Mouse (Mus musculus): ENCODE measurements at regions not wholly inside any gene's neighbourhood (a gene's known extent, or its start where the extent isn't known, plus 50 kb on each side); places are given as distances from the start of the nearest gene placed in this dataset.
"Not testable (repeated sequence)": the region's sequence is repeated elsewhere in the genome, so short reads cannot be mapped to it uniquely, and the experiment has no call there.

DNA sequence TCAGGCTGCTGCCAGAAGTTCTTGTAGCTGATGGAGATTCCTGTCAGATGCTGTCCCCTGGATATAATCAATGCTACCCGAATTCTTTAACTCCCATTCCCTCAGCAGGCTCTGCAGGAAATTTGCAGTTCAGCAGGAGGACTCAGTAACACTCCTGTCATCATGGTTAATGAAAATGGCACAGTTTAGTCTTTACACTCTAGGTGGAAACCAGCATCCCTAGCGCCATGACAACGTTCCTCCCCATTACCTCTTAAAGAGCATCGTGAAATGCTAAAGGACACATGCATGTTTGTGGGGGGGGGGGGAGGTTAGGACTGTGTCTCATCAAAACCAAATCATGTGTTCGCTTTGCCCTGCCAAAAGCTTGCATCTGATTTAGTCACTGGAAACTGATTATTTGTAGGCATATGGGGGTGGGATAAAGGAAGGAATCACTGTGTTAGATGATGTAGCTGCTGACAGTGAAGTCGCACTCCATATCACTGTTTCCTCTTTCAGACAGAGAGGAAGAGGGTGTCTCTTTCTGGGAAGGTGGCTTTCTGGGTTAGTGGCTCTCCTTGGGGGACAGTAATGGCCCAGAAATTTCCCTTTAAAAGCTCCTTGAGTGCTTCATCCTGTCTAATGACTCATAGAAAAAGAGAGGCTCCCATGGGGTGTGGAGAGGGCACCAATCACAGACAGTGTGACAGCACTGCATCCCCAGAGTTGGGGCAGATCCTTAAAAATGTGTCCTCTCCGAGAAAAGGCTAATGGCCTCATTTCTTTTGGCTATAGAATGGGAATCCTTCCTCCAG lies 351.5 kb downstream of the Plekhb2 start:
- Histone ChIP-seq H3K9ac (no peak overlapping the region), H3K4me1 (no peaks in the 10 kb centered on the region), H3K9me3 (no peaks in the 10 kb centered on the region), H3K4me2 (no peak overlapping the region), H3K27ac (no peak overlapping the region), H3K36me3 (no peaks in the 10 kb centered on the region), H3K4me3 (no peak overlapping the region), H3K27me3 (no peaks in the 10 kb centered on the region)
- ATAC-seq (ENCODE audit: borderline replicate concordance, extremely low read depth, low FRiP score, low TSS enrichment): no peak
- 61% methylated on average over 7 of the region's 7 CpGs for WGBS

DNA sequence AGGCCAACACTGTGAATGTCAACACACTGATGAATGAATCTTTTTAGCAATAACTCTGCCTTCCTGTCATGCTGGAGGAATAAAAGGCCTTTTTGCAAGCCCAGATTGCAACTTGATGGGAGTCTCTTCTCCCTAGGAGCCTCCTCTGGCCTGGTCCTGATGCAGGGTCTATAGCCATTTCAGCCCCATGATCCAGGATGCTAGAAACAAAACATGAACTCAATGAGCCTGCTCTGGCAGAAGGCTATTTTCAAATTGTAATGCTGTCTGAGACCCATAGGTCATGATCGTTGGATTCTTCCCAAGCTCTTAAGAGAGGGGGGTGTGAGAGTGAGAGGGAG lies 352.1 kb downstream of the Plekhb2 start:
- Histone ChIP-seq H3K27ac (no peak overlapping the region), H3K27me3 (no peaks in the 10 kb centered on the region), H3K36me3 (no peaks in the 10 kb centered on the region), H3K9ac (no peak overlapping the region), H3K9me3 (no peaks in the 10 kb centered on the region), H3K4me2 (no peak overlapping the region), H3K4me3 (no peak overlapping the region), H3K4me1 (no peaks in the 10 kb centered on the region)
- 43% methylated on average over 1 of the region's 1 CpGs for WGBS
- no peak for ATAC-seq (ENCODE audit: borderline replicate concordance, extremely low read depth, low FRiP score, low TSS enrichment)

DNA sequence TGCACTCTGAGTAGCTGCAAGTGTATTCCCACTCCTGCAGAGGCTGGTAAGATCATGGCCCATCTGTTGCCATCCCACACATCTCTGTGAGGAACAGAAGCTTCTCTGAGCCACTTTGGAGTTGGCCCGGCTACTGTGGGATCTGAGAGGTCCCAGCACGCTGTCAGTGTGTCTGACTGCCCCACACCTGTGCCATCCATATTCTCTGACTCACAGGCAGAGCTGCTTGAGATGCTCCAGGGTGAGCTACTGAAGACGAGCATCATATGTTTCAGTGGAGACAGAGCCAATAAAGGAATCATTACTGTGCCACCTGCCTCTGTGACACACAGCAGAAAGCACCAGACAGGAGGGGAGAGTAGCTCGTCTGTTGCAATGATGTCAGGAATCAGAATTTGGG lies 352.8 kb downstream of the Plekhb2 start:
- Histone ChIP-seq H3K9me3 (no peaks in the 10 kb centered on the region), H3K27ac (no peak overlapping the region), H3K4me3 (no peak overlapping the region), H3K27me3 (no peaks in the 10 kb centered on the region), H3K36me3 (no peaks in the 10 kb centered on the region), H3K4me1 (no peaks in the 10 kb centered on the region), H3K4me2 (no peak overlapping the region), H3K9ac (no peak overlapping the region)
- no peak for ATAC-seq (ENCODE audit: borderline replicate concordance, extremely low read depth, low FRiP score, low TSS enrichment)
- WGBS: 72% methylated on average over 4 of the region's 4 CpGs

DNA sequence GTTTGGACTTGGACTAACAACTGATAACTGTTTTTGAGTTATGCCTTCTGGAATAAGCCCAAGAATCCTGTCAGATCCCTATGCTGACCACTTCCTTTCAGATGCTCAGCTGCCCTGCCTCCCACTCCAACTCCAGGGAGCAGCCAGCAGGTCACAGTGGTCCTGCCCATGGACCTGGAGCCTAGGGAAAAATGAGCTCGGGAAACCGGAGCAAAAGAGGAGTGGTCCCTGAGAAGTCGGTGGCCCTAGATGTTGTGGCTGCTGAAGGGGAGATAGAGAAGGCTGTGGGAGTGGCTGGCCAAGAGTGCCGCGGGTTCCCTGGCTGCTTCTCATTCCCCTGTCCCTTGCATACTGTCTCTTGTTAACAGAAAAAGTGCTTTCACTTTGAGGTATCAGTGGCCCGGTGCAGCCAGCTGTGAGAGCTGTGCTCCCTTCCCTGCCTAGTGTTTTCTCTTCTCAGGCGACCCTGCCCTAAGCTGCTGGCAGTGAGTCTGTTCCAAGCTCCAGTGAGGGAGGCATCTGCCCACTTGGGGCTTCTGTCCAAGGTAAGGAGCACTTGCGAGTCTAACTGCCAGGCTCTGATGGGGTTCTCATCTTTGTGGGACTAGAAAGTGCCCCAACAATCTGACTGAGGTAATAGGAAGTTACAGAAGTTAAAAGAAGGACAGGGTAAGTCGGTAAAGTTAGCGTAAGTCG lies 357.2 kb downstream of the Plekhb2 start:
- no peaks in the 10 kb centered on the region for H3K9me3 ChIP-seq
- H3K36me3 ChIP-seq: no peaks in the 10 kb centered on the region
- H3K4me3 ChIP-seq: no peak overlapping the region
- 59% methylated on average over 11 of the region's 11 CpGs for WGBS
- H3K27ac ChIP-seq: no peak overlapping the region
- no peaks in the 10 kb centered on the region for H3K27me3 ChIP-seq
- H3K4me1 ChIP-seq: no peaks in the 10 kb centered on the region
- ATAC-seq (ENCODE audit: borderline replicate concordance, extremely low read depth, low FRiP score, low TSS enrichment): no peak
- no peak overlapping the region for H3K9ac ChIP-seq
- H3K4me2 ChIP-seq: no peak overlapping the region

DNA sequence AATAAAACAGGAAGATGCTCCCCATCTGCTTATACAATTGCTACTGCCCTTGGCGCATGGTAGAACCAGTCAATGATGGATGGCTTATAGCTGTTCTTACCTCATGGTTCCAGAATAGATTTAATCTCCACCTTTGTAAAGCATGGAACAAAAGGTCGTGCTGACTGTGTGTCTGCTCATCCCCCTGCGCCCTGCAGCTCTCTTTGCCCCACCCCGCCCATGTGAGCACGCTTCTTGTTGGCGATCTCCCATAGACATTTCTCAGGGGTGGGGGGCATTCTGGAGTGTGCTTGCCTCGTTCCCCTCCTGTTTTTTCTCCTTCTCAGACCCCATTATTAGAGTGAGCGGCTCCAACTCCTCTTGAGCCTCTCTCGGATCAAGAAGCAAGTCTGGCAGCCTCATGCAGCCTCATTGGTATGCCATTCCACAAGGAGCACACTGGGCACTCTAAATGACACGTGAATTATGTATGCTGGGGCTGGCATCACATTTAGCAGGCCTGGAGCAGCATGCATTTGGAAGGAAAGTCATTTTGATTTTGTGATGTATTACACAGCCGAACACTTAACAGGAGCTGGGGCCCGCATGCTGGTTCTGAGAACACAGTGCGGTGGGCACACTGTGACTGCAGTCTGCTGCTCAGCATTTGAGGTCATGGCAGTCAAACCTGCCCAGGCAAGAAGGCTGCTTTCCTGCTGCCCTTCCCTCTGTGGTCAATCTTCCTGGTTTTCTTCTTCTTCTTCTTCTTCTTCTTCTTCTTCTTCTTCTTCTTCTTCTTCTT lies 362.5 kb downstream of the Plekhb2 start:
- Histone ChIP-seq H3K27ac (no peak overlapping the region), H3K27me3 (no peaks in the 10 kb centered on the region), H3K4me2 (no peak overlapping the region), H3K36me3 (no peaks in the 10 kb centered on the region), H3K9me3 (no peaks in the 10 kb centered on the region), H3K4me1 (no peaks in the 10 kb centered on the region), H3K9ac (no peak overlapping the region), H3K4me3 (no peak overlapping the region)
- WGBS: 78% methylated on average over 13 of the region's 13 CpGs
- no peak for ATAC-seq (ENCODE audit: borderline replicate concordance, extremely low read depth, low FRiP score, low TSS enrichment)

DNA sequence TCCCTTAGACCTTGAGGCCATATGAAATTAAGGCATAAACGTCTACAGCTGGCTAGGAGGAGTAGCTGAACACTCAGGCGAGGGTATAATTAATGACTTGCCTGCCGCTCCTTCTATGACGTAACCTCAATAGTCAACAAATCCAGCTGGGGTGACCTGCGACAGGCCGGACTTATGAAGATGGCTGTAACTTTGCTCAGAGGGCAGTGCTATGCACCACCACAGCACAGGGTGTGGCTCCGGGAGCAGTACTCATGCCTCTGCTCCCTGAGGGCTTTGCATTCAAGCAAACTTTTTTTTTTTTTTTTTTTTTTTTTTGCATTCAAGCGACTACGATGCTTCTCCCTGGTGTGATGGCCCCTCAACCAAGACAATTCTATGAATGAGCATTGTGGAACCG lies 364.1 kb downstream of the Plekhb2 start:
- Histone ChIP-seq H3K4me2 (no peak overlapping the region), H3K4me1 (no peaks in the 10 kb centered on the region), H3K27me3 (no peaks in the 10 kb centered on the region), H3K9me3 (no peaks in the 10 kb centered on the region), H3K9ac (no peak overlapping the region), H3K36me3 (no peaks in the 10 kb centered on the region), H3K27ac (no peak overlapping the region), H3K4me3 (no peak overlapping the region)
- 62% methylated on average over 10 of the region's 10 CpGs for WGBS
- ATAC-seq (ENCODE audit: borderline replicate concordance, extremely low read depth, low FRiP score, low TSS enrichment): no peak

DNA sequence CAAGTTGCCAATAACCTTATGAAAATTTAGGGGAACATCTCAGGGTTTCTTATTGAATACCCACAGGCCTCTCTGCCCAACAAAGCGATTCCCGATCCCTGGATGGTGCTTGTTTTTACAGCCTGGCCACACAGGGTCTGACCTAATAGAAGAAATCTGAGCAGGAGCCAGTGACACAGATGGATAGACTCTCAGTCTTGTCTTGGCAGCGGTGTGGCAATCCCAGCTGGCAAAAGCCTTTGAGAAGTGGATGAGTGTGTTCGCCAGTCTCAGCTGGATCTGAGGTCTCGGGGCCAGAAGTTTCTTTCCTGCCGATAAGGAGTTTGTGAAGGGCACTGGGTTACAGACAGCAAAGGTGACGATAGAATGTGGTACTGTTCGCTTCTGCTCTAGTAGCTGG lies 366.6 kb downstream of the Plekhb2 start:
- Histone ChIP-seq H3K4me3 (no peak overlapping the region), H3K4me1 (no peaks in the 10 kb centered on the region), H3K9me3 (no peaks in the 10 kb centered on the region), H3K4me2 (no peak overlapping the region), H3K27ac (no peak overlapping the region), H3K36me3 (no peaks in the 10 kb centered on the region), H3K27me3 (no peaks in the 10 kb centered on the region), H3K9ac (no peak overlapping the region)
- ATAC-seq (ENCODE audit: borderline replicate concordance, extremely low read depth, low FRiP score, low TSS enrichment): no peak
- WGBS: 74% methylated on average over 8 of the region's 8 CpGs

DNA sequence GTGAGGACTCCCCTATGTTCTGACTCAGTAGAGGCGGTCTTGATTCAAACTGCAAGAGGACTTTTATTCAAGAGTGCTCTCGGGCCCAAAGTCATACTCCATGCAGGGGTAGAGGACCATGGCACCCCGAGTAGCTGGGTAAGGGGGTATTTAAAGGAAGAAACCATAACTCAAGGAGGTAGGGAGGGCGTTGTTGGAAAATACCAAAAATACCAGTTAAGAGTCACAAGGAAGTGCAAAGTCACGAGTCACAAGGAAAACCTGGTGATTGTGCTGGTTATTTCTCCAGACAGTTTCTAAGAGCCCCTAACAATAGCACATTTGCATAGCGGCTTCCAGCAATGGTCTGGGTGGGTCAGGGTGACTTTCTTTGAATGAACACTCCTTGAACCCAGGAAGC lies 370.4 kb downstream of the Plekhb2 start:
- not testable (repeated sequence) for H3K27me3 ChIP-seq; H3K27ac ChIP-seq; H3K4me2 ChIP-seq; H3K36me3 ChIP-seq; H3K4me1 ChIP-seq; H3K9me3 ChIP-seq; H3K4me3 ChIP-seq; H3K9ac ChIP-seq; ATAC-seq (ENCODE audit: borderline replicate concordance, extremely low read depth, low FRiP score, low TSS enrichment)
- 83% methylated on average over 6 of the region's 6 CpGs for WGBS

DNA sequence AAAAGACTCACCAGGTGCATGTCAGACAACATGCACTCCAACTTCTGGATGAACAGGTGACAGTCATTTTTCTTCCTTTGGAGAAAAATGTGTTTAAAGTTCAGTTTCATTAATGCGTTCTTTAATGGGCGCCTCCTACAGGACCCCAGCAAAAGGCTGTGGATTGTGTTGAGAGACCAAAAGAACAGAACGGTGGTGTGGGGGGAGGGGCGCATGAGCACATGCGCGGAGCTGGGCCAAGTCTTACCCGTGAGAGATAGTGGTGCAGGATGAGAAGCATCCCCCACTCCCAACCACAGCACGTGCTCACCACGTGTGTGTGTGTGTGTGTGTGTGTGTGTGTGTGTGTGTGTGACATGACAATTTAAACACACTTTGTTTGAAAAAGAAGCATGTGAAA lies 371.0 kb downstream of the Plekhb2 start:
- Histone ChIP-seq H3K9me3 (no peaks in the 10 kb centered on the region), H3K27me3 (no peaks in the 10 kb centered on the region), H3K9ac (no peak overlapping the region), H3K4me3 (no peak overlapping the region), H3K36me3 (no peaks in the 10 kb centered on the region), H3K4me2 (no peak overlapping the region), H3K4me1 (no peaks in the 10 kb centered on the region), H3K27ac (no peak overlapping the region)
- ATAC-seq (ENCODE audit: borderline replicate concordance, extremely low read depth, low FRiP score, low TSS enrichment): no peak
- WGBS: 61% methylated on average over 9 of the region's 9 CpGs

DNA sequence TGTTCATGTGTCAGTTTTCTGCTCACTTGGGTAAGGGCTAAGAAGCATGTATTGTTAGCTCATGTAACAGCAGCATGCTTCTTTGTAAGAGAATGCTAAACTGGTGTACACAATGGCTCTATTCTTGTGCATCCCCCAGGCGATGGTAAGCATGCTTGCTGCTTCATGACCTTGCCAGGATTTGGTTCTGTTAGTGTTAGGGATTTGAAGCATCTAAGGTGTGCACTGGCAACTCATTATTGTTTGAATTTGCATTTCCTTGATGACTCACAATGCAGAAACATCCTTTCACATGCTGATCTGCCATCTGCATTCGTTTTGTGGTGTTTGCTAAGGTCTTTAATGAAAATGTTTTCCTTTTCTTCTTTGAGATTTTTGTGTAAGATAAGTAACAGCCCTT lies 382.8 kb downstream of the Plekhb2 start:
- Histone ChIP-seq H3K9me3 (no peaks in the 10 kb centered on the region), H3K9ac (no peak overlapping the region), H3K4me1 (no peaks in the 10 kb centered on the region), H3K4me3 (no peak overlapping the region), H3K27me3 (no peaks in the 10 kb centered on the region), H3K36me3 (no peaks in the 10 kb centered on the region), H3K4me2 (no peak overlapping the region), H3K27ac (no peak overlapping the region)
- 47% methylated on average over 2 of the region's 2 CpGs for WGBS
- no peak for ATAC-seq (ENCODE audit: borderline replicate concordance, extremely low read depth, low FRiP score, low TSS enrichment)

DNA sequence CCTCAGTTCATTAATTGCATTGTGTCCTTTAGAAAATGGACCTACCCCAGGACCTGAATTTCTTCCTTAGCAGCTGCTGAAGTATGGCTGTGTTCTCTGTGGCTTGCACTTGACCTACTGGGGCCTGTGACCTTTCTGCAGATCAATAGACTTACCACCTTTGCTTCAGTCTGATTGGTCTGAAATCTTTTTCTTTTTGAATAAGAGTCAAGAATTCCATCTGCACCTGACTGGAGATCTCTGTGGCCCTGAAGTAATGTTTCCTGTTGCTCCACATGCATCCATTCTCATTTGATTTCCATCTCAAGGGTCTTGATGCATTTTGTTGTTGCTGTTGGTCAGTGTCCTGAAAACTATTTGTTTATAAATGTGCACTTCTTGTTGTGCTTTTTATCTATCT lies 388.4 kb downstream of the Plekhb2 start:
- Histone ChIP-seq H3K9ac (no peak overlapping the region), H3K4me3 (no peak overlapping the region), H3K4me2 (no peak overlapping the region), H3K27ac (no peak overlapping the region), H3K36me3 (no peaks in the 10 kb centered on the region), H3K27me3 (no peaks in the 10 kb centered on the region), H3K4me1 (no peaks in the 10 kb centered on the region), H3K9me3 (no peaks in the 10 kb centered on the region)
- no peak for ATAC-seq (ENCODE audit: borderline replicate concordance, extremely low read depth, low FRiP score, low TSS enrichment)

DNA sequence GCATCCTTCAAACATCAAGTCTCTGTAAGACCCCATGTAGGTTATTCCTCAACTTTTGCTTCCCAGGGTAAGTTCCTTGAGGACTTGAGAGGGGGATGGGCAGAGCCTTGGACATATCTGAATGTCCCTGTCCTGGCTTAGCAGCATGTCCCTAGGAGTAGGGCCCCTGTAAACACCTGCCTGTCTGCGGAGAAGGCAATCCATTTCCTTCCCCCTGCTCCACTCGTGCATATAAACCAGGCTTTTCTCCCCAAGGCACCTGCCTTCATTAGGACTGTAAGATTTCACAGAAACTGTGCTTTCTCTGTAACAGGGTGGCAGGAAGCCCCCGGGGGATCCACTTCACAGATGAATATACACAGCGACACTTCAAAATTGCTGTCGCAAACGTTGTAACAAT lies 393.1 kb downstream of the Plekhb2 start:
- no peak for ATAC-seq (ENCODE audit: borderline replicate concordance, extremely low read depth, low FRiP score, low TSS enrichment)
- H3K36me3 ChIP-seq: no peaks in the 10 kb centered on the region
- no peaks in the 10 kb centered on the region for H3K9me3 ChIP-seq
- no peaks in the 10 kb centered on the region for H3K27me3 ChIP-seq
- 60% methylated on average over 6 of the region's 6 CpGs for WGBS
- no peaks in the 10 kb centered on the region for H3K4me1 ChIP-seq
- H3K4me2 ChIP-seq: no peak overlapping the region
- no peak overlapping the region for H3K4me3 ChIP-seq
- H3K27ac ChIP-seq: no peak overlapping the region
- no peak overlapping the region for H3K9ac ChIP-seq
